Mouse (Mus musculus) cerebellum, adult 2 months (tissue): ENCODE measurements around the gene Ampd1.

Experiments
- CTCF ChIP-seq: fragments of 200-500 bp; IDR thresholded peaks from 2 replicates; pipeline ENCODE4 v1.5.1; 2011; ENCODE audit warnings: low read depth, mild to moderate bottlenecking, control low read depth, low read length, moderate library complexity, borderline replicate concordance; ENCODE audit not compliant: insufficient read depth
- POLR2A ChIP-seq: fragments of 200-500 bp; IDR thresholded peaks from 2 replicates; pipeline ENCODE4 v1.6.1; 2011; ENCODE audit warnings: low read length, control low read depth, borderline replicate concordance; ENCODE audit not compliant: insufficient read depth

DNA sequence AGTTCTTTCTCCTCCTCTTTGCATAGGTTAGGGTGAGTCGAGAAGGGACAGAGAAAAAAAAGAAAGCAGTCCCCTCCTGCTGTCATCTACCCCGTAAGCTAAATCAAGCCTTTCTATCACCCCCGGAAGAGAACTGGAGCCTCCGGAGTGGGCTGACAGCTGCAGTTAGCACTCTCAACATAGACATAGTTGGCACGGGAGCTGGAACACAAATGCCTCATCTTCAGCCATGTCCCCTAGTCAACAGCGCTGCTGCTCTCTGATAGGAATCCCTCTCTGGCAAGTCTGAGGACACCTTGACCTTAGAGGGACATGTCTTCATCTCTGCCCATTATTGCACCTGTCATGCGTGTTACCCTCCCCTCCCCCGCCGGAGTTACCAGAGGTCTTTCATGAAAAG lies 5.5 kb downstream of the Ampd1 start:
- TF ChIP-seq CTCF = no peak
- TF ChIP-seq POLR2A = no peak
